In genomic region chr5:105779331-105779730, GRCm38 (mm10) we compare ENCODE assay signal across 14 mouse cellular contexts.
DNase-seq lines count a peak whose midpoint lies in the region; TF ChIP-seq lines count a peak whose summit lies in the region.
"Had no signal": no experiment of that assay in that cellular context is flagged by ENCODE, and none has a peak within 500 bp of the region (broad histone marks: within the 10 kb centered on the region; RNA-seq: fewer than 3 reads in every experiment).

No protein-coding gene starts in this region.

- peak overlapping the region; percentile 69 for H3K27ac ChIP-seq in gastrocnemius, adult 2 months
- H3K27ac ChIP-seq: embryonic facial prominence, embryonic 13.5 days; hindbrain, embryonic 15.5 days; limb, embryonic 12.5 days; lung, embryonic 15.5 days had no signal

- peak; percentile 74 for DNase-seq in gastrocnemius, adult 2 months
- DNase-seq in gastrocnemius, postnatal 10 days: no peak
- DNase-seq in right cerebral cortex, adult 18-20 months: peak; percentile 32
- no peak for DNase-seq in right cerebral cortex, postnatal 36 days (ENCODE audit: low spot score in 2 of 2)
- DNase-seq in adrenal gland, postnatal 25 days: peak; percentile 35
- peak; percentile 42 for DNase-seq in skeletal muscle tissue, adult 2 months (ENCODE audit: low read depth, low spot score)
- no peak for DNase-seq in embryo, embryonic 10 days (ENCODE audit: low spot score)
- DNase-seq in thymus, postnatal 25 days: no peak
- DNase-seq: kidney, postnatal 4 days; thymus, postnatal 14 days had no signal

- intact Hi-C loops in gastrocnemius, adult 2 months (cut with DNase I): no loop called here

- no peak overlapping the region for H3K4me3 ChIP-seq in gastrocnemius, adult 2 months
- H3K4me3 ChIP-seq: embryonic facial prominence, embryonic 13.5 days; hindbrain, embryonic 15.5 days; limb, embryonic 12.5 days; lung, embryonic 15.5 days had no signal

- TF ChIP-seq CTCF in gastrocnemius, adult 2 months (IDR thresholded peaks at IDR 0.05): no peak

Comparison
In these comparisons a context has a peak if more than half of its experiments do, and no peak if none do; other contexts are left out.
1. DNase-seq: peak in gastrocnemius, adult 2 months (single experiment), right cerebral cortex, adult 18-20 months (single experiment), adrenal gland, postnatal 25 days (single experiment) and skeletal muscle tissue, adult 2 months (single experiment); none in gastrocnemius, postnatal 10 days (single experiment), right cerebral cortex, postnatal 36 days (0 of 2), embryo, embryonic 10 days (single experiment) and thymus, postnatal 25 days (single experiment).